Mouse (Mus musculus) lung, postnatal 10 days (tissue): ENCODE measurements around the gene Col28a1.
A peak's percentile ranks its signal among the peaks of the same experiment; 100 is the strongest.

ENCODE experiments used
- DNase-seq: peaks from one replicate; pipeline ENCODE4 v3.0.0; 2021

Col28a1 gene

DNA sequence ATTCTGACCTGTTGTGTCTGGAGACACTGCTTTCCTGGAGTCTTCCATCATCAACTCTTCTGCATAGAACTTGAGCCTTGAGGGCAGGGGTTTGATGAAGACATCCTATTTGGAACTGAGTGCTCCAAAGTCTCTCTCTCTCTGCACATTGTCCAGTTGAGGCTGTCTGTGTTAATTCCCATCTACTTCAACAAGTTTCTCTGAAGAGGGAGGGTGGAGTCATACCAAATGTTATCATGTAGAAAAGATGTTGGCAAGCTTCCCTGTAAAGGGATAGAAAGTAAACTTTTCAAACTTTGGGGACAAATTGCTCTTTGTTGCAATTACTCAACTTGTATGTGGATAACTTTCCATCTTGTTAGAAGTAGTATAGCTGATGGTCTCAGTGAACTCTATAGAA, at the start of gene Col28a1:
Gene Col28a1 (minus strand): TSS at position 101 of the 400 bp plus-strand sequence.
- DNase-seq, result no peak

DNA sequence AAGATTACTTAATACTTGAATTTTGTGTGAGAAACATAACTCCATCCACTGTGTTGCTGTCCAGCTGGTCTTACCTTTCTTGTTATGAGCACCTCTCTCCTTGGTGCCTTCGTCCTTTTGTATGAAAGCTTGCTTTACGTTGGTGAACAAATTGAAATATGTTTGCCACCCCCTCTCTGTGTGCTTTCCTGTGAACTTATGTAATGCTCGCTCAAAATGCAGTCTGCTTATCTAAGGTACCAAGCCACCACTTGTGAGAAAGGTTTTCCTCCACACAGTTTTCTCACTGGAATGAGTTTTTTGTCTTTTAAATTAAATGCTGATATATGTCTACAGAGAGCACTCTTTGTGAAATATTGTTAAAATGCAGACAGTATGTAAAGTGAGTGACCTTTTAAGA, 36.2 kb upstream of the Col28a1 start:
- no peak for DNase-seq

- no peak for DNase-seq
Observed at GRCm38 (mm10) chr6:8227035-8227434, 34.6 kb upstream of the Col28a1 start.

GRCm38 (mm10) chr6:8210661-8211060, 18.2 kb upstream of the Col28a1 start:
- no peak for DNase-seq

- peak; percentile 8 for DNase-seq
Observed at GRCm38 (mm10) chr6:8209866-8210186, 17.4 kb upstream of the Col28a1 start.

DNA sequence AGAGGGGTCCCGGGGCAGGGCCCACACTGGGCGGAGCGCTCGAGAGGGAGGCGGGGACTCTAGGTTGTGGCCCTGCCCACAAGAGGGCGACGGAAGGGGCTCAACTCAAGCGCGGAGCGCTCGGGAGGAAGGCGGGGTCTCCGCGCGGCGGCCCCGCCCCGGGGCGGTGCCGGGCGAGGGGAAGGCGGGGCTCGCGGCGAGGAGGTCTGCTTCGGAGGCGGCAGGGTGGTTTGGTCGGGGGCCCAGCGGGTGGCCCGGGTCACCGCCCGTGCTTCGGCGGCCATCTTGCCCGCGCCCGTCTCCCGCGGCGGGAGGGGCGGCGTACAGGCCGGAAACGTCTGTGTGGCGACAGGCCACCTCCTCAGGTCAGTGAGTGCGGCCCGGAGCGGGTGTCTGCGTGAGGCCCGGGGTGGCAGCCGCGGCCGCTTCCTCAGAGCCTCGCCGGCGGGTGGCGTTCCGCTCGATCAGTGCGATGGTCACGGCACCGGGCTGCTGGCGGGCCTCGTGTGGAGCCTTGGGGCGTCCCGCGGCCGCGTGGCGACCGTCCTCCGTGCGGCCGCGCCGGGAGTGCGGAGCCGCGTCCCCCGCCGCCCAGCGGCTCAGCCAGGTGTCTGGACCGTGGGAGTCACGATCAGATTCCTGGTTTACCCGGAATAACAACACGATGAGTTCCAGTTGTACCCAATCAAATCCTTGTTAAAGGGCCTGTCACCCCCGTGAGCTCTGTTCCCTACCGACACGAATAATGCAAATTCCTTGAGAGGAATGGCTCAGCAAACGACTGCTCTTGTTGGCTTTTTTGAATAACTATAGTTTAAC, 16.8 kb upstream of the Col28a1 start, which contains the start of gene Mios:
Gene Mios (plus strand): TSS at position 176 of the 819 bp plus-strand sequence.
- peak; percentile 91 for DNase-seq

DNA sequence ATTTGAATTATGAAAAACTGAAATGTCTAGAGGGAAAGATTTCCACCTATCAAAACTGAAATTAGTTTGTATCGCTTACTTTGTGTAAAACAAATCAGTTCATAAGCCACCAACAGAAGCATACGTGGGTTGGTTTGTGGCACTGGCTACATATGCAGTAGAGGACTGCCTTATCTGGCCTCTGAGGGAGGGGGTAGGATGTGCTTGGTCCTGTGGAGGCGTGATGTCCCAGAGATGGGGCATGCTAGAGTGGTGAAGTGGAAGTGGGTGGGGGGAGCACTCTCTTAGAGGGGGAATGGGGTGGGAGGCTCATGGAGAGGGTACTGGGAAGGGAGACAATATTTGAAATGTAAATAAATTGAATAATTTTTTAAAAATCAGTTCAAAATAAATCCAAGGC, 2.5 kb downstream of the Col28a1 start:
- no peak for DNase-seq

GRCm38 (mm10) chr6:8188599-8189233, 3.7 kb downstream of the Col28a1 start:
- peak; percentile 14 for DNase-seq

DNA sequence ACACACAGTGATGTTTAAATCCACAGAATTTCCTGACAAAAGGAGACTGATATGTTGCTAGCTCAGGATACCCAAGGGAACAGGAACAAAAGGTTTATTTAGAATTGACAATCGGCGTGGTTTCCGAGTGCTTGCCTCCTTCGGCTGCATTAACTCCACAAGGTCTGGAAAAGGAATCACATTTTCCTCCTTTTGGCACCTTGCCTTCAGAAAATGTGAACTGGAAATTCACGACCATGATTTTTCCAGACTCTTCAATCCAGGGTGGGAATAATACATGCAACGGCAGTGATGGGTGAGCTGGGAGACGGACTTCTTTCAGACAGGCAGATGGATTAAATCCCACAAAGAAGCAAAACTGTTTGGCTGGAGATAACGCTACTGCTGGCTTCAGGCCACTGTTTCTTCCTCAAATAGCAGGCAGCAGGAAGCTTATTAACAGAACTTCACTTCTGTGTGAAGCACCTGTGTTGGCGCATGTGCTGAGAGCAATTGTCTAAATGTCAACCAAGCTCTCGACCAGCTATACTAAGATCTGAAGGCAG, 13.9 kb downstream of the Col28a1 start:
- DNase-seq, result peak; percentile 6

DNA sequence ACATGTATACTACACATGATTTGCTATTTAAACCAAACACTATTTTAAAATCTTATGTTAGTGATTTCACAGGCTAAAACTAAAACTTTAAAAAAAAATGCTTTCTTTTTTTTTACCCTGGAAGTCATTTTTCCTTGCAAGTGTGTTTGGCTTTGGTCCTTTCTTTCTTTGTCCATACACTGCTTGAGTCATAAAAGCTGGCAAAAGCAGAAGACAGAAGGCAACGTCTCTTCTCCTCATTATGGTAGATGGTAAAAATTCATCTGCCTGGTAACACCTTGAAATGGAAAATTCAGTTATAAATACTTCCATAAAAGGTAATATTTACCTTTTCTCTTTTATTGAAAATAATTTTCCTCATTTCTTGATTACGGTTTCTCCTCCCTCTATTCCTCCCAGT, 16.3 kb downstream of the Col28a1 start:
- no peak for DNase-seq

- no peak for DNase-seq
Observed at GRCm38 (mm10) chr6:8175346-8175745, 17.1 kb downstream of the Col28a1 start.

DNA sequence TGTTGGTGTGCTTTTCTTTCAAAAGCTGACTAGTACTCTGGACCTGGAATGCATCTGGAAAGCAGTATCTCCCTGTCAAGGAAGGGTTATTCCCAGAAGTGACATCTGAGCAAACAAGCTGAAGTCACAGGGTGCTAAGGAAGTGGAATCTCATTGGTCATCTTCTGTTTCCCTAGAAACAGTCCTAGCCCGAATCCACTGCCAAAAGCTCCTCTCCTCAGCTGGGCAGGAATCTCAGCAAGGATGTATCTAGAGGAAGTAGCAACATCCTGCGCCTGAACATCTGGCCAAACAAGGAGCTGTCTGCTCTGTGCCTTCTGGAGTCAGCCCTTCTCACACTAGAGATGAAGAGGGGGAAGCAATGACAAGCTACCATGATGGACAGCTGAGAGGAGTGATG, 18.4 kb downstream of the Col28a1 start:
- DNase-seq, result peak; percentile 2

DNA sequence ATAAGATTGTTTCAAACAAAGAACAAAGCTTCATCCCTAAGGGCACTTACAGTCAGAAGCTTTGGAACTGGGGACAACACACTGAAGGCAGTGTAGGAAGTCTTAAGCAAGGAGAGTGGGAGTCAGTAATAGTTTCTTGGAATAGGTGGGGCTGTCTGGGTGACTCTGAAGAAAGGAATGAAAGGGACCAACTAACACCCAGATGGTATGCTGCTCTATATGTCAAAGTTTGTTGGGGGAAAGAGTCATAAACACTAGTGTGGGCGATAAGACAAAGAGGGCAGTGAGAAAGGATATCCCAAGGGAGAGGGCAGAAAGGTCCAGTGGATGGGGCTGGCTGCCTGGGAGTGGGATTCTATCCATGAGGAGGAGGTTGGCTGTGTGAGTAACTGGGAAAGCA, 20.3 kb downstream of the Col28a1 start:
- DNase-seq, result no peak

DNA sequence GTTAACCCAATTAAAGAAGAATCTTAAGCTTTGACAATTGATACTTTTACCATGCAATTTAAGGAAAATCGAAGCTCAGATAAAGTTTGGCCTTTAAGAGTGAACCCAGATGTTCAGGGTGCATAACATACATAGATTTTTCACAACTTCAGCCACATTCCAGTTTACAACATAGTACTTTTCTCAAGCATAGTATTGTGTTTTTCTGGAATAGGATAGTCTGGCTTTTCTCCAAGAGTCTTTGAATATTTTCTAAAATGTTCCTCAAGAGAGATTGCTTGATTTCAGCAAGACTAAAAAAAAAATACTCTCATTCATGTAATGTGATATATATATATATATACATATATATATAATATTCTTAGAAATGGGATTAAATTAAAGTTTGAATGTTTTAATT, 27.7 kb downstream of the Col28a1 start:
- DNase-seq, result no peak

DNA sequence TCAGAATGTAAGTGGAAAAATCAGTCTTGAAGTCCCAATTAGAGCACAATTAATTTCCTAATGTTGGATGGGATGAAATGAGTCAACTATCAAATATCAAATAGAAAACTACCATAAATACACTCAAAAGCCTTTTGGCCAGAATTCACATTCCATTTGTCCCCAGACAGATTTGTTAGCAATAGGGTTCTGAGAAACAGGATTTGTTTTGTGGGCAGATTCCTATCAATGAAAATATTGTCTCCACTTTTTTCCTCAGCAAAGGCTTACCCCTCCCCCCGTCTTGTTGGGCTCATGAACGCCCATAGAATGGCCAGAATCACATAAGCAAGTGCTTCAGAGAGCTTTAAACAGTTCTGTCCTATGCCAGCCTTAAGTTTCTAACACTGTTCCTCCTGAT, 32.4 kb downstream of the Col28a1 start:
- no peak for DNase-seq

DNA sequence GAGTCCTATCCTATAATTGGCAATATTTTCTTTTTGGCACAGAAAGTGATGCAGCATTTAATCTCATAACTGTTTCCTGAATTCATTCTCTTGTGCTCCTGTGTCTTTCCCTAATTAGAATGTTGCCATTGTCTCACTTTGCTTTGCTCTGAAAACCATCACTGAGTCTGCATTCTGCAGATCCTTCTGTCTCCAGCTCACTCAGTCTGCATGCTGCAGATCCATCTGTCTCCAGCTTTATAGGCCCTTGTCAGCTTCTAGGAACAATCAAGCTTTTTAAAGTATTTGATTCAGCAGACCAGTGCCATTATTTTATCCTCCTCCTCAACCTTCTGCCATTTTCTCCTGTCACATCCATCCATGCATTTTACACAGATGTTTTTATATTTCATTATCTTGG, 35.3 kb downstream of the Col28a1 start:
- no peak for DNase-seq

DNA sequence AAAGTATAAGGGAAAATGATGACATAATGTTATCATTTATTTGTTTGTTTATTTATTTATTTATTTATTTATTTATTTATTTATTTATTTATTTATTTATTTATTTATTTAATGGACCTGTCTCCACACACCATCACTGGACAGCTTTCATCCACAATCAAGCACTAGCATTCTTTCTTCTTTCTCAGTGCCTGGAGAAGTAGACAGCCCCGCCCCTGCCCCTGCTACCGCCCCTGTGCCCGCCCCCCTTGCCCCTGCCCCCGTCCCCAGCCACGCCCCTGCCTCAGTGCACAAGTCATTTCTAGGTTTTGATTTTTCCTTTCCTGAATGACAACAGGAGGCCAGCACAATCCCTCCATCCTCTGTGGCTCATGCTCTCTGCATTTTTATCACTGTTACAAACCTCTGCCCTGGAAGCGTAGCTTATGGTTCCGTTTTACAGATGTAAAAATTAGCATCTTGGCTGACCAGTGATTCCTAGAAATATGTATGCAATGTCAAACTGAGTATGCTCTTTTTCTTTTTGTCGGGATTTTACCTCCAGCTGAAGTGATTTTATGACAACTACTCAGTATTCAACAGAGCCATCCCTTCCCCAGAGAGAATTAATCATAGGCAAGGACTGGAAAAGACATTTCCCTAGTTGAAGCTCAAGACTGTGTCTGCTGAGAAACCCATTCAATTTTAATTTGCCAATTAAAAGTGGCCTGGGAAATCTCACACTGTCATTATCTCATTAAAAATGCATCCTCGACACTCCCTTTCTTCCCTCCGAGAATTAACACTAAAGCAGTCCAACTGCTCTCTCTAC, 39.7 kb downstream of the Col28a1 start:
- DNase-seq, result no peak

DNA sequence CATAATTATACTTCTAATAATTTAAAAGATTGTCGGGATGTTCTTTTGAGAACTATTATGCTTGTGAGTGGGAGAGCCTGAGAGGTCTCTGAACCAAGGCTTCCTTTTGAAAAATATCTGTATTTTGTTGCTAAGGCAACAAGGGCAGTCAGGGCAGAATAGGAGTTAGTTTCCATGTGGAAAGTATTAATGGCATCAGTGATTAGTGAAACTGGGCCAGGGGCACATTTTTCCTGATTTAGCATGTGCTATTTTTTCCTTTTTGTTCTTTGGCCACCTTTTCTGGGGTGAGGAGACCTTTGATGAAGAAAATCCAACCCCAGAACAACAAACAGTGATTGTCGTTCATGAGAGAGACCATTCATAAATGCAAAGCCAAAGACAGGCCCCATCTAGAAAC, 43.5 kb downstream of the Col28a1 start:
- no peak for DNase-seq

GRCm38 (mm10) chr6:8141881-8142280, 50.5 kb downstream of the Col28a1 start:
- peak; percentile 7 for DNase-seq

- no peak for DNase-seq
Observed at GRCm38 (mm10) chr6:8130149-8130548, 62.3 kb downstream of the Col28a1 start.

DNA sequence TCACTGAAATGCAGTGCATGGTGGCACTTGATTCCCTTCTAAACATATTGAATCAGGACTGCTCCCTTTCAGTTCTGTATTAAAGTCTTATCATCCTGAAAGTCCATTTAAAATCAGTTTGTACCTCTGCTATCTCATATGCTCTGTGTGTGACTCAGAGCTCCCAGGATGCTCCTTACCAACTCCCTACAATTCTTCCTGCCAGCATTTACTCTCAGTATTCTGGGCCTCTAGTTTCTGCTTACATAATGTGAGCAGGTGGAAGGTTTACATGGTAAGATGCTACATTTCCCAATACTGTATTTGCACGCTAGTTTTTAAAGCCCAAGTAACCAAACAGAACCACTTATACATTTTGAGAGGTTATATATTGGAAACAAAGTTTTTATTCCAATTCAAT, 64.3 kb downstream of the Col28a1 start:
- DNase-seq, result no peak

- DNase-seq, result no peak
Observed at GRCm38 (mm10) chr6:8126545-8126944, 65.9 kb downstream of the Col28a1 start.

DNA sequence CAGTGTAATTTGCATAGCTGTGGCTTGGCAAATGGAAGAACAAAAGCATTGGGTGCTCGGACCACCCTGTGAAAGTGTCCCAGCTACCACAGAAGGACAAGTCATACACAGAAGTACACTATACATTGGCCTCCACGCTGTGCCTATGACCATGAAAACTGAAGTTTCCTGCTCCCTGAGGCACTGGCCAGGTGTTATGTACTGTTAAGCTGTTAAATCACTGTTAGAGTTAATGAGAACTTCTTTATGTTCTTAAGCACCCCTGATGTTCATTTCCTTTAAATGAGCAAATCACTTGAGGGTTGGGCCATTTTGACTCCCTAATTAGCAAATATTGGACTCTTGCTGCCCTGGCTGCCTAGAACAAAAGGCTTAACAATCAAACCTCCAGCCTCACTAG, 73.3 kb downstream of the Col28a1 start:
- DNase-seq, result no peak

GRCm38 (mm10) chr6:8118577-8118976, 73.8 kb downstream of the Col28a1 start:
- no peak for DNase-seq
